Mouse (Mus musculus) adrenal gland, postnatal 25 days (tissue): Measurements from ENCODE around the gene Arid1b. TPM values are rescaled to one million over a fixed set of nuclear protein-coding genes. Genes with fewer than 3 reads are reported as not detected.

Experiments used
- DNase-seq: peaks from one replicate; pipeline ENCODE4 v3.0.0; 2021; ENCODE audit warnings: mixed read lengths
- total RNA-seq: library from RNA; stranded (reverse); gene quantifications from 2 replicates; pipeline ENCODE4 v1.2.3, GENCODE M21; 2021

The Arid1b gene
- total RNA-seq, 1 experiment from 2014 or later = 85.8 TPM

- no peak for DNase-seq
These were observed 27.3 kb downstream of the Arid1b start for GRCm38 (mm10) chr17:5021303-5022003.

- DNase-seq = no peak
These were observed 27.9 kb downstream of the Arid1b start for GRCm38 (mm10) chr17:5022019-5022544.

DNA sequence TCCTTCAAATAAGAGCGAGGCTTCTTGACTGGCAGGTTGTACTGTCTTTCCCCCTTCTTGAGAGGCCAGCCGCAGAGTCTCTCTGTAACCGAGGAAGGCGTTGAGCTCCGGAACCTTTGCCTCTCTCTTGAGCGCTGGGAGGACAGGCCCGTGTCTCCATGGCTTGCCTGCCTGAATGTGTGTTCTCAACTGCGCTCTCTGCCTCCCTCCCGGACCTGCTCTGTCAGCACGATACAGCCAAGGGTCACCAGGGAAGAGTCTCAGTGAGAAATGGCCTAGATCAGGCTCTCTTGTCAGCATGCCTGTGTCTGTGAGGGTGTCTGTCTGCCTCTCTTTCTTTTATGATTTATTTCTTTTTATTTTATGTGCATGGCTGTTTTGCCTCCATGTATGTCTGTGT lies 29.6 kb downstream of the Arid1b start:
- DNase-seq = no peak

DNA sequence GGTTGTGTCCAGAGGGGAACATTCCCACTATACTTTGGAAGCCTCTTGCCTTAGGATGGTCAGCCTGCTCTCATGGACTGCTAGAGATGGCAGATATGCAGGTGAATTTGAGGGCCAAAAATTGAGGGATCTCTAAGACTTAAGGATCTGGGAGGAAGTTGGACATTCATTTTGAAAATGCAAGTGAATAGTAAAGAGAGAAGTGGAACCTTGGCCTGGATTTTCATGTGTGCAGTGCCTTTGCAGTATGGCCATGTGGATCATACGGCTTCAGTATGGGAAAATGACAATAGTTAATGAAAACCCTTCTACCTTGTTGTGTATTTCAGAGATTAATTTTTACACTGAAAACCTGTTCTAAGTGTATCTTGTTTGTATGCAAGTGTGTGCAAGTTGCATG lies 31.3 kb downstream of the Arid1b start:
- no peak for DNase-seq

DNA sequence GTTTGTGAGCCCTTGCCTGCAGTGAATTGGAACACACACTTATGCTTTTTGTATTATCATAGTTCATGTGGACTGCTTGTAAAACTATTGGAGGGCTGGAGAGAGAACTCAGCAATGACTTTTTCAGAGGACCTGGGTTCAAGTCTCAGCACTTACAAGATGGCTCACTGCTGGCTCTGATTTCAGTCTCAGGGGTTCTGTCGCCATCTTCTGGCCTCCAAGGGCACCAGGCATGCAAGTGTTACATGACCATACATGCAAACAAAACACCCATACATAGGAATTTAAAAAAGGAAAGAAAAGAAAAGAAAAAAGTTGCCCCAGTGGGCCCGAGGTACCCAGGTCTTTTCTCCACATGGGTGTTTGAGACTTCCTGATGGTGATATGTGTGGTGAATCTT lies 32.4 kb downstream of the Arid1b start:
- no peak for DNase-seq

- no peak for DNase-seq
These were observed 35.0 kb downstream of the Arid1b start for GRCm38 (mm10) chr17:5029148-5029547.

DNA sequence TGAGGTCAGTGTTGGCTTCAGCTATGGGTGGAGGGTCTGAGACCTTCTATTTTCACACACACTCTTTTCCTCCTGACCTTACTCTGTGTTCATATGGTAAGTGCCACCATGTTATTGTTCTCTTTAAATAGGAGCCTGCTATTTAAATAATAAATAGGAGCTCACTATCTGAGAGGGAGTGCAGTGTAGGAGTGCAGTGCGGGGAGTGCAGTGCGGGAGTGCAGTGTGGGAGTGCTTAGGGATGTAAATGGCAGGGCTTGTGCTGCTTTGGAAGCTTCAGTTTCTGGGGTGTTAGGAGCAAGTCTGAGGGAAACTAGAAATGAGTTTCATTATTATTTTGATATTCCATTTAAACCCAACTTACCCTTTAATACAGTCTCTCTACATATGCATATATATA lies 36.2 kb downstream of the Arid1b start:
- no peak for DNase-seq

DNA sequence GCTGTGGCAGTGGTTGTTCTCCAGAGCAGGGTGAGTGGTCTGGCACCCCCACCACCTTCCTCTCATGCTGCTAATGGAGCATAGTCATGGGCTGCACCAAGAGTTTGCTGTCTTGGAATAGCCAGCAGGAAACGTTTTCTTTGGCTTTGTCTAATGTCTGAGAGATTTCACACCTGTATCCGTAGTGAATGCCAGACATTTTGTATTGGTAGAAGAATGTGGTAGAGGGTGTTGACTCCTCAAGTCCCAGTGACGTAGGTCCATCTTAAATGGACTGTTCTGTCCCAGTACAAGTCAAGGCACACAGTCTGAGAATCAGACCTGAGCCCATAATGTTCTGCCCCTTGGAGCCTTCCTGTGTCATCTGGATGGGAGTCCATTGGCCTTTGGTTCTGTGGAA lies 39.2 kb downstream of the Arid1b start:
- no peak for DNase-seq

DNA sequence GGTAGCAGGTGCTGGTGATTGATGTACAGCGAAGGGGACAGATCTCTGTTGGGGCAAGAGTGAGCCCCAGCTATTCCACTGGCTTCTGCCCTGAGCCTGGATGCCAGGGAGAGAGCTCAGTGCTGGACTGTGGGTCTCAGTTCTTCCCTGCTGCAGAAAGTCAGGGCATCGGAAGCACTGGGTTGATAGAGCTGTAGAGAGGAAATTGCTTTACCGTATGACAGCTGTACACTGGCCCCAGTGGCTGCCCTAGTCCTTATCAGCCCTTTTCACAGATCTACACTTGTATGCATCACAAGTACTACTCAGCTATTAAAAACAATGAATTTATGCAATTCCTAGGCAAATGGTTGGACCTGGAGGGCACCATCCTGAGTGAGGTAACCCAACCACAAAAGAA lies 40.1 kb downstream of the Arid1b start:
- no peak for DNase-seq

GRCm38 (mm10) chr17:5036200-5036835 lies 42.2 kb downstream of the Arid1b start:
- no peak for DNase-seq

DNA sequence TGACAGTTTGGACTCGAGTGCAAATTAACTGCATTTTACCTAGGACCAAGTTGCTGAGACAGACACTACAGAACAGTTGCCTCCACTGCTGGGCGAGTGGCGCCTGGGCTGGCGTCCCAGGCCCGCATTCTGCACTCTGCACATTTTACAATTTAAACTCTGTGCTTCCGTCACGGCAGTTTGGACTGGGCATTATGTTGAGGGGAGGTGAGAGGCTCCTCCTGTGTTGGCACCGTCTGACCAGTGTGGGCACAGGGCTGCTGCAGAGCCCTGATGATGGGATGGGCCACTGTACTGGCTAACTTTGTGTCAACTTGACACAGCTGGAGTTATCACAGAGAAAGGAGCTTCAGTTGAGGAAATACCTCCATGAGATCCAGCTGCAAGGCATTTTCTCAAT lies 43.1 kb downstream of the Arid1b start:
- no peak for DNase-seq

DNA sequence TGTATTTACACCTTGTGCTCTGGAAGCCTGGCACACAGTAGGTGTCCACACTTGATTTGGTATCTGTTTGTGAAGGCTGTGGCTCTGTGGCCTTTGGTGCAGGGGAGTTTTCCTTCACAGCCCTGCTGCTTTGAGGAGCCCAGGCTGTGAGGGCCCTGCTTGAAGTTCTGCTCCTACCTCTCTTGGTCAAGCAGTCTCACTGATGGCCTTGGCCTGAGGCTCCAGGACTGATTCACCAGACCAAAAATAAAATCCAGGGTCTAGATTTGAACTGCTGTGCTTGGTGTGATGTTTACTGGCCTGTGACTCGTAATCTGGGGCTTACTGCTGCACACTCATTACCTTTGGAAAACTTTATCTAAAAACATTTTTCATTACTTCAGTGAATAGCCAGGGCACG lies 45.7 kb downstream of the Arid1b start:
- no peak for DNase-seq

GRCm38 (mm10) chr17:5043871-5044270 lies 49.7 kb downstream of the Arid1b start:
- no peak for DNase-seq

DNA sequence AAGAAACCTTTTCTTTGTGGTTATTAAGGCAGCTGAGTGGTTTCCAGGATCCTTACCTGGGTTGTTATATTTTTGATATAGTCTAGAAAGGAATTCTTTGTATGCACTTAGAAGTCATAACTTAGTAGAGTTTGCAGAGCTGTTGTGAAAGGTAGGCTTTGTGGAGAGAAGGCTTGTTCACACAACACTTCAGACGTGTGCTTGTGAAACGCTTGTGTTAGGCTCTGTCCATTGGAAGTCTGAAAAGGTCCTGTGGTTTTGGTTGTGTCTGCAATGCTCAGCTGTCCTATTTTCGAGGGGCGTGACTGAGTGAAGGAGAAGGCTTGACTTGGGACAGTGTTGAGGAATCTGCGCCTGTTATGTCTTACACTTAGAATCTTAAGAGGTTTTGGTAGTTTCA lies 51.5 kb downstream of the Arid1b start:
- DNase-seq = no peak

DNA sequence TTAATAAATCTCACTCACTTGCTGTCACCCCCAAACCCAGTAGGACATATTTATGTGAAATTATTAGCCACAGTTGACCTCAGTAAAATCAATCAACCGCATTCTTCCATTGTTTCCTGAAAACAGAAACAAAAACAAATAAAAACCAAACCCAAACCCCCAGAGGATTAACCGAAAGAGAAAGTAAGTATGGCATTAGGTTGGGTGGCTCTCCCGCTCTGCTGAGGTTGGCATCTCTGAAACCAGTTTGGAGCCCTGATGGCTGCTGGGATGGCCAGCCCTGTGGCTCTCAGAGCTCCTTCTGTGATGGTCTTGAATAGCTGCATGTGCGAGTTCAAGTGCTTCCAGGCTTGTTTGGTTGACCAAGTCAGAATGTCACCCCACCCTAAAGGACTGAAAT lies 53.2 kb downstream of the Arid1b start:
- DNase-seq = no peak

- DNase-seq = no peak
These were observed 56.1 kb downstream of the Arid1b start for GRCm38 (mm10) chr17:5050266-5050665.

- no peak for DNase-seq
These were observed 56.9 kb downstream of the Arid1b start for GRCm38 (mm10) chr17:5050970-5051530.

DNA sequence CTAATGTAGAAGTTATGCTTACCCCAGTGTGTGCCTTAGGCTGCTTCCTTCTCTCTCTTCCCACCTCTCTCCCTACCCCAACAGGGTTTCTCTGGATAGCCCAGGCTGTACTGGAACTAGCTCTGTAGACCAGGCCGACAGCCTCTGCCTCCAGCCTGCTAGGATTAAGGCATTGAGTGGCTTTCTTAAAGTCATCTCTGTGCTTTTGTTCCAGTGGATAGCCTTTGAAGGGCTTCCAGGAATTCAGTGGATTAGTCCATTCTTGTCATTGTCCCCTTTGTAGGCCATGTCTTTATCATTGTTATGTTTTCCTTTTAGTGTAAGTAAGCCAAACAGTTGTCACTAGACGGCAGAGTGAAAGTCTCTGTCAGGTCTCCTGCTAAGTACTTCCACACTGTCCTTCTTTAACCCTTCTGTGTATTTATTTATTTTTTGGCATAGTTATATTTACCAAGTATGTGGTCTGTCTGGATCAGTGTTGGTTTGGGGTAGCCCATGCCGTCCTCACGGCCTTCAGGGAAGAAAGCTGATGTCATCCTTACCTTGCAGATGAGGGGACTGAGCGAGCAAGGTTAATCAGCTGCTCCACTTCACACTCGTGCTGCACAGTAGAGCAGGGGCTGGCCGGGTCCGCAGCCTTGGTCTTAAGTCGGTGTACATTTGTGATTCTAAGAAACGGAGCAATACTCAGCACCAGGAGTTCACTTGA lies 58.1 kb downstream of the Arid1b start:
- DNase-seq = no peak

GRCm38 (mm10) chr17:5052800-5053179 lies 58.7 kb downstream of the Arid1b start:
- DNase-seq = no peak

GRCm38 (mm10) chr17:5053201-5053600 lies 59.1 kb downstream of the Arid1b start:
- no peak for DNase-seq

GRCm38 (mm10) chr17:5055412-5055811 lies 61.3 kb downstream of the Arid1b start:
- no peak for DNase-seq

DNA sequence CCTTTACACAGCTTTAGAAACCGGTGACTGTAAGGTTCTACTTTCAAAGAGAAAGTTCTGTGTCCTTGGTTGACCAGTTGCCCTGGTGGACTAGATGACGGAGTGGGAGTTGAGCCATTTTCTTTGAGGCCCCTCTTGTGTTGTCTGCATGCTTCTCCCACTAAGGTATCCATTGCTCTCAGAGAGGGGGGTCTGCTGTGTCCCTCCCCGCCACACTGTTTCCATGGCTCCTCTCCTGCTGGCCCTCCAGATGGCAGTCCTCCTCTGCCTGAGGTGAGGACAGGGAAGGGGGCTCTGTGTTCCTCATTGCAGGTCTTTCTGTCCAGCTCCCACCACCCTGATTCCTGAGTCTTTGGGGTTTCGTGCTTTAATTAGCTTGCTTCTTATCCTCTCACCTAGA lies 62.5 kb downstream of the Arid1b start:
- DNase-seq = no peak

DNA sequence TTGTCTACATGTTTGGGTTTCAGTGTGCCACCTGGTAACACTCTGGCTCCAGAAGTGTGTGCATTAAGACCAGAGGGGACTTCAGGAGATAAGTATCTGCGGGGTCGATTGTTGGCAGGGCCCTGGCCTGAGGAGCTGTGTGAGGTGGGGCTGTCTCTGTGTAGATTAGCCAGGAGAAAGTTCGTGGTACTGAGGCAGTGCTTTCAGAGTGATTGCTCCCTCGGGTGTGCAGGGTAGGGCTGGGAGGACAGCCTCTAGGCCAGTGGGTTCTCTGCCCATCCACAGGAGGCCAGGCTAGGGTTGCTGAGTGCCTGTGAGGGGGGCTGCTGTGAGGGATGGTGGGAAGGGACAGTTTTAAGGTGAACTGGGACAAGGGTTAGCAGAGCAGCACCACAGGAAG lies 63.2 kb downstream of the Arid1b start:
- DNase-seq = no peak
